Mouse (Mus musculus): ENCODE results near the gene Abhd14a. TPM values are rescaled to one million over a fixed set of nuclear protein-coding genes. Genes with fewer than 3 reads are reported as not detected.

The Abhd14a gene
- total and polyA plus RNA-seq, 2 experiments from 2014 or later, result 69.8 to 72.3 TPM

- H3K27ac ChIP-seq (ENCODE audit: low read depth, low read length), result peak overlapping the region; percentile 69
- peak overlapping the region; percentile 66 for H3K9ac ChIP-seq (replicated peaks; ENCODE audit: low read length, poor library complexity, severe bottlenecking)
- WGBS, result 2% methylated on average over 23 of the region's 23 CpGs
- no peaks in the 10 kb centered on the region for H3K36me3 ChIP-seq (ENCODE audit: insufficient read depth, low read length)
- H3K4me1 ChIP-seq (ENCODE audit: insufficient read depth, low read length), result peaks cover 16% of the 10 kb centered on the region
- H3K9me3 ChIP-seq (ENCODE audit: low read length), result no peaks in the 10 kb centered on the region
- peak overlapping the region; percentile 93 for H3K4me2 ChIP-seq (ENCODE audit: low read depth, low read length, poor library complexity, severe bottlenecking)
- ATAC-seq (ENCODE audit: low FRiP score), result no peak; the same call in 1 of the 2 replicates
- TF ChIP-seq CTCF (IDR thresholded peaks at IDR 0.05), result peak; percentile 81
- peak; percentile 88 for DNase-seq (ENCODE audit: low spot score)
- H3K4me3 ChIP-seq (ENCODE audit: low read depth, low read length), result peak overlapping the region; percentile 55
- no peaks in the 10 kb centered on the region for H3K27me3 ChIP-seq (ENCODE audit: insufficient read depth, low read length)
Measured at GRCm38 (mm10) chr9:106448498-106449031, 1.1 kb upstream of the Abhd14a start.

GRCm38 (mm10) chr9:106447951-106448350, 473 bp upstream of the Abhd14a start:
- no peaks in the 10 kb centered on the region for H3K9me3 ChIP-seq (ENCODE audit: low read length)
- H3K4me2 ChIP-seq (ENCODE audit: low read depth, low read length, poor library complexity, severe bottlenecking), result peak overlapping the region; percentile 93
- 37% methylated on average over 9 of the region's 9 CpGs for WGBS
- H3K9ac ChIP-seq (replicated peaks; ENCODE audit: low read length, poor library complexity, severe bottlenecking), result peak overlapping the region; percentile 66
- DNase-seq (ENCODE audit: low spot score) (no peak), ATAC-seq (ENCODE audit: low FRiP score) (peak; percentile 14; the same call in 1 of the 2 replicates)
- no peaks in the 10 kb centered on the region for H3K36me3 ChIP-seq (ENCODE audit: insufficient read depth, low read length)
- H3K27me3 ChIP-seq (ENCODE audit: insufficient read depth, low read length), result no peaks in the 10 kb centered on the region
- H3K4me3 ChIP-seq (ENCODE audit: low read depth, low read length), result peak overlapping the region; percentile 55
- TF ChIP-seq CTCF (IDR thresholded peaks at IDR 0.05), result no peak
- peak overlapping the region; percentile 60 for H3K27ac ChIP-seq (ENCODE audit: low read depth, low read length)
- peaks cover 14% of the 10 kb centered on the region for H3K4me1 ChIP-seq (ENCODE audit: insufficient read depth, low read length)

GRCm38 (mm10) chr9:106444836-106445235, 2.6 kb downstream of the Abhd14a start:
- DNase-seq (ENCODE audit: low spot score) (no peak), ATAC-seq (ENCODE audit: low FRiP score) (no peak)
- H3K36me3 ChIP-seq (ENCODE audit: insufficient read depth, low read length), result peaks cover 6% of the 10 kb centered on the region
- 0 out of 2 replicates have a peak overlapping the region, but pooled peaks have one; percentile 8 for H3K9ac ChIP-seq (replicated peaks; ENCODE audit: low read length, poor library complexity, severe bottlenecking)
- no peaks in the 10 kb centered on the region for H3K27me3 ChIP-seq (ENCODE audit: insufficient read depth, low read length)
- H3K9me3 ChIP-seq (ENCODE audit: low read length), result no peaks in the 10 kb centered on the region
- WGBS, result 76% methylated on average over 4 of the region's 4 CpGs
- H3K27ac ChIP-seq (ENCODE audit: low read depth, low read length), result no peak overlapping the region
- no peak overlapping the region for H3K4me2 ChIP-seq (ENCODE audit: low read depth, low read length, poor library complexity, severe bottlenecking)
- no peak overlapping the region for H3K4me3 ChIP-seq (ENCODE audit: low read depth, low read length)
- H3K4me1 ChIP-seq (ENCODE audit: insufficient read depth, low read length), result peaks cover 12% of the 10 kb centered on the region
- TF ChIP-seq CTCF (IDR thresholded peaks at IDR 0.05), result no peak

GRCm38 (mm10) chr9:106442680-106443079, 4.8 kb downstream of the Abhd14a start:
- 74% methylated on average over 5 of the region's 5 CpGs for WGBS
- H3K4me3 ChIP-seq (ENCODE audit: low read depth, low read length), result no peak overlapping the region
- H3K4me2 ChIP-seq (ENCODE audit: low read depth, low read length, poor library complexity, severe bottlenecking), result no peak overlapping the region
- no peaks in the 10 kb centered on the region for H3K9me3 ChIP-seq (ENCODE audit: low read length)
- DNase-seq (ENCODE audit: low spot score) (no peak), ATAC-seq (ENCODE audit: low FRiP score) (no peak)
- H3K4me1 ChIP-seq (ENCODE audit: insufficient read depth, low read length), result peaks cover 7% of the 10 kb centered on the region
- H3K36me3 ChIP-seq (ENCODE audit: insufficient read depth, low read length), result peaks cover 8% of the 10 kb centered on the region
- no peak overlapping the region for H3K27ac ChIP-seq (ENCODE audit: low read depth, low read length)
- no peaks in the 10 kb centered on the region for H3K27me3 ChIP-seq (ENCODE audit: insufficient read depth, low read length)
- peak; percentile 56 for TF ChIP-seq CTCF (IDR thresholded peaks at IDR 0.05)
- H3K9ac ChIP-seq (replicated peaks; ENCODE audit: low read length, poor library complexity, severe bottlenecking), result no peak overlapping the region

GRCm38 (mm10) chr9:106436566-106436965, 10.9 kb downstream of the Abhd14a start:
- H3K9ac ChIP-seq (replicated peaks; ENCODE audit: low read length, poor library complexity, severe bottlenecking), result 0 out of 2 replicates have a peak overlapping the region, but pooled peaks have one; percentile 13
- DNase-seq (ENCODE audit: low spot score) (no peak), ATAC-seq (ENCODE audit: low FRiP score) (no peak)
- H3K27ac ChIP-seq (ENCODE audit: low read depth, low read length), result no peak overlapping the region
- 87% methylated on average over 9 of the region's 9 CpGs for WGBS
- peaks cover 4% of the 10 kb centered on the region; the same call in 1 of the 2 replicates for H3K4me1 ChIP-seq (ENCODE audit: insufficient read depth, low read length)
- H3K27me3 ChIP-seq (ENCODE audit: insufficient read depth, low read length), result no peaks in the 10 kb centered on the region
- TF ChIP-seq CTCF (IDR thresholded peaks at IDR 0.05), result no peak
- no peak overlapping the region for H3K4me3 ChIP-seq (ENCODE audit: low read depth, low read length)
- no peak overlapping the region for H3K4me2 ChIP-seq (ENCODE audit: low read depth, low read length, poor library complexity, severe bottlenecking)
- no peaks in the 10 kb centered on the region for H3K9me3 ChIP-seq (ENCODE audit: low read length)
- peaks cover 35% of the 10 kb centered on the region for H3K36me3 ChIP-seq (ENCODE audit: insufficient read depth, low read length)

GRCm38 (mm10) chr9:106433389-106433788, 14.1 kb downstream of the Abhd14a start:
- H3K4me3 ChIP-seq (ENCODE audit: low read depth, low read length), result no peak overlapping the region
- no peaks in the 10 kb centered on the region for H3K9me3 ChIP-seq (ENCODE audit: low read length)
- no peak overlapping the region for H3K4me2 ChIP-seq (ENCODE audit: low read depth, low read length, poor library complexity, severe bottlenecking)
- 72% methylated on average over 7 of the region's 7 CpGs for WGBS
- ATAC-seq (ENCODE audit: low FRiP score), result no peak
- no peak for TF ChIP-seq CTCF (IDR thresholded peaks at IDR 0.05)
- H3K27me3 ChIP-seq (ENCODE audit: insufficient read depth, low read length), result no peaks in the 10 kb centered on the region
- no peak for DNase-seq (ENCODE audit: low spot score)
- H3K36me3 ChIP-seq (ENCODE audit: insufficient read depth, low read length), result peaks cover 29% of the 10 kb centered on the region
- H3K9ac ChIP-seq (replicated peaks; ENCODE audit: low read length, poor library complexity, severe bottlenecking), result no peak overlapping the region
- peaks cover 4% of the 10 kb centered on the region; the same call in 1 of the 2 replicates for H3K4me1 ChIP-seq (ENCODE audit: insufficient read depth, low read length)
- H3K27ac ChIP-seq (ENCODE audit: low read depth, low read length), result no peak overlapping the region
